Mouse (Mus musculus) gastrocnemius, adult 18-20 months (tissue): Measurements from ENCODE around the gene Cyp21a1. TPM values are rescaled to one million over a fixed set of nuclear protein-coding genes. Genes with fewer than 3 reads are reported as not detected.
"Not testable (repeated sequence)": the region's sequence is repeated elsewhere in the genome, so short reads cannot be mapped to it uniquely, and the experiment has no call there.

ENCODE experiments used
- DNase-seq: peaks from one replicate; pipeline ENCODE4 v3.0.0; 2021; ENCODE audit warnings: low spot score
- microRNA-seq: library from miRNA; unstranded; fragments of <30 nt; microRNA quantifications from one replicate; pipeline ENCODE4 v1.2.0, GENCODE M21; 2021
- total RNA-seq, 2 experiments: library from RNA; stranded (reverse); gene quantifications; 2 replicates each; pipeline ENCODE4 v1.2.3; 2021

Cyp21a1 gene
- total RNA-seq, 2 experiments from 2014 or later, result 0.21 TPM; not detected in 1

DNA sequence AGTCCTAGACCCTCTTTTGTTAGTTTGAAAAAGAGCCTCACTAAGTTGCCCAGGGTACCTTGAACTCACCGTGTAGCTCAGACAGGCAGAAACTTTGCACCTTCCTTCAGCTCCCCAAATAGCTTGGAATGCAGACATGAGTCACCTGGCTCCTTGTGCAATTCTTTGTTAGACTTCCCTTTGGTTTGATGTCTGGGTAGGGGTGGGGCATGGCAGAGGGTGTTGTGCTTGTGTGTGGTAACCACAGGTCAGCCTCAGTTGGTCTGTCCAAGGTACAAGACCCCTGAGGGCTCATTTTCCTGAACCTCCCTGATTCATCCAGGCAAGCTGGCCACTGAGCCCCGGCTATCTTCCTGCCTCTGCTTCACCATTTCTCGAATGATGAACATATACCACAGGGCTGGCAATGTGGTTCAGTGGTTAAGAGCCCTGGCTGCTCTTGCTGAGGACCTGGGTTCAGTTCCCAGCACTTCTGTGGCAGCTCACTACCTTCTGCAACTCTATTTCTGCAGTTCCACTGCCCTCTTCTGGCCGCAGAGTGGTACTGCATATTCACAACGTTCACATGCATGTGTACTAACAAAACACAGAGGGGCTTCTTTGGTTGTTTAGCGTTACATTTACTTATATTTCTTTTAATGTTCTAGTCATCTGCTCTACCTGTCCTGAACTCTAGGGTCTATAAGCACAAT is 656 bp upstream of the Cyp21a1 start:
- DNase-seq, result no peak

DNA sequence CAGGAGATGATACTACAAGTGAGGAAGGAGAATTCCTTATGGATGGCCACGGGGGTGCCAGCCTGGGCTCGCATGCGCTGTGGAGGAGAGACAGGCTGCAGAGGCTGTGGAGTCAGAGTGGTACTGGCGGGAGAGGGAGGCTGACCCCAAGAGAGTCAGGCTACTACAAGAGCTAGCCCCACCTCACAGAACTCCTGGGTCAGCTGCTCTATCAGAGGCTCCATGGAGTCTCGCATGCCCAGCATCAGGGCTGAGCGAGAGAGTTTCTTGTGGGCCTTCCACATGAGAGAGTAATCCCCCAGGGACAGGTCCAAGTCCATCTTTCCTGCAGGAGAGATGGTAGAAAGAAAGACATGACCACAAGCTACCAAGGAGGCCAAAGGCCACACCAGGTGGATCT is 994 bp downstream of the Cyp21a1 start:
- not testable (repeated sequence) for DNase-seq

DNA sequence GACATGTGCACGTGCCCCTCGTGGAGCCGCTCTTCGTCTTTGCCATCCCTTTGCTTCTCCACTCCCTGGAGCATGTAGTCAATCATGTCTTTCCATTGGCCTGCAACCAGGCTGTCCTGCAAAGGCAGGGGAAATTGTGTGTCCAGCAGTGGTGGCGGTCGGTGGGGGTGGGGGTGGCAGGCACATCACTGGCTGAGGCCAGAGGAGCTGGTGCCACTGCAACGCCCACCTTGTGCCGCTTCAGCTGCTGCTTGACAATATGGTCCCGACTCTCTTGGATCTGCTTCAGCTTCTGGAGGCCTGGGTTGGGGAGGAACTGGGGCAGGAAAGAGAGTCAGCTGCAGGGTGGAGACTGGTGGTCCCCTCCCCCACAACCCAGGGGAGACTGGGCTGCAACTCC is 1.6 kb downstream of the Cyp21a1 start:
- DNase-seq, result not testable (repeated sequence)

GRCm38 (mm10) chr17:34800781-34801305 is 3.5 kb downstream of the Cyp21a1 start:
- not testable (repeated sequence) for DNase-seq

- DNase-seq, result no peak
These were observed 4.8 kb downstream of the Cyp21a1 start for GRCm38 (mm10) chr17:34799531-34799925.

DNA sequence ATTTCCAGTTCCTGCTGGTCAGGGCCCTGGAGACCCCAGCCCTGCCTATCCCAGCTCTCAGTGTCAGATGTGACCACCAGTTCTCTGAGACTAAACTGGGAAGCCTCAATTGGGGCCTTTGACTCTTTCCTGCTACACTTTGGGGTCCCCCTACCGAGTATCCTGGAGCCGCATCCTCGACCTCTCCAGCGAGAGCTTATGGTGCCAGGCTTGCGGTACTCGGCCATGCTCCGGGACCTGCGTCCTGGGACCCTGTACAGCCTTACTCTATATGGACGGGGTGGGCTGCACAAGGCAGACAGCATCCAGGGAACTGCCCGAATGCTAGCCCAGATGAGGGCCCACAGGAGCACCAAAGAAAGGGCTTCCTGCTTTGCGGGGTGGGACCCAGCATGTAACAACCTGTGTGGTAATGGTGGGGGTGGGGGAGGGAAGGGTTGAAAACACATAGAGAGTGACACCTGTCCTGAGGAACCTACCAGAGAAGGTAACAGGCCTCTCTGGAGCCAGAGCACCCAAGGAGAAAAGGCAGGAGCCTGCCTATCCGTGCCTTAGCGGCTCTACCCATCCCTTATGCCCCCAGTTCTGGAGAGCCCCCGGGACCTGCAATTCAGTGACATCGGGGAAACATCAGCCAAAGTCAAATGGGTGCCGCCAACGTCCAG is 5.4 kb downstream of the Cyp21a1 start:
- no peak for DNase-seq

DNA sequence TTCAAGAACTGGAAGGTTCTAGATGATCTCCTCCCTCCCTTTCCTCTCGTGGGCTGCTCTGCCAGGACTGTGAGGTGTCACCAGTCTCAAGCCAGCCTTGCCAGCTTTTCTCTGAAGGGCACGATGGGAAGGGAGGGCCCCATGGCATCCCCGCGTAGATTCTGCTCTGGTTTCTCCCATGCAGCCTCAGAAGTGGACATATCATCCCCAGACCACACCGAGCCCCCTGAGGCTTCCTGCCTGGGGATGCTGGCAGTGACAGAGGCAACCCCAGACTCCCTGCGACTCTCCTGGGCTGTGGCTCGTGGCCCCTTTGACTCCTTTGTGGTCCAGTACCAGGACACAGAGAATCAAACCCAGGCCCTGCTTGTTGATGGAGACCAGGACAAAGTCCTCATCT is 6.3 kb downstream of the Cyp21a1 start:
- DNase-seq, result not testable (repeated sequence)

- not testable (repeated sequence) for DNase-seq
These were observed 7.0 kb downstream of the Cyp21a1 start for GRCm38 (mm10) chr17:34797211-34797995.

DNA sequence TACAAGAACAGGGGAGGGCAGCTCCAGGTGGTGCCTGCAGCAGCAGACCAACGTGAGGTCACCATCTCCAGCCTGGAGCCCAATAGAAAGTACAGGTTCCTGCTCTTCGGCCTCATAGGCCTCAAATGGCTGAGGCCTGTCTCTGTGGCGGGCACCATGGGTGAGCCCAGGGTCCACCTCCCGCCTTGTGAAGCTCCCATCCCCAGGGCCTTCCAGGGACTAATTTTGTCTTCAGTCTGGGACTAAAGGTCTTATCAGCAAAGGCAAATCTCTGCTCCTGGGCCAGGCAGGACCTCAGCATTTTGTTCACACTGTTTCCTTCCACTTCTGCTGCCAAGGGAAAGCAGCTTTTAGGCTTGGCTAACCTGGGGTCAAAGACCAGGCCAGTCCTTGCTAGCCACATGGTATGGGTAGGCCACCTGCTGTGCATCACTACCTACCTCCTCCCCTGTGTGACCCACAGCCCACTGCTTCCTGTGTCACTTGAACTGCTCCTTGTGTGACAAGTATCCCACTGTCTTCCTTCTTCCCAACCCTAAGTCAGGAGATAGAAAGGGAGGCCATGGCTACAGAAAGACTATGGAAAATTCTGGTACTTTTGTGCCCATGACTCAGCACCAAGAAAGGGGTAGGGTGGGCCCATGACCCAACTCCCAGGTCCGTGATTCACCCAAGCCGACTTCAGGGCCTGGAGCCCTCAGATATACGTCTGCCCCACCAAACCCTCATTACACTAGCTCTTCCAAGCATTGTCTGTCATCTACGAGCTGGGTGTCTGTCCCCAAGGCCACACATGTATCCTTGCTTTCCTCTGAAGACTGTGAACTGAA is 7.8 kb downstream of the Cyp21a1 start:
- no peak for DNase-seq

DNA sequence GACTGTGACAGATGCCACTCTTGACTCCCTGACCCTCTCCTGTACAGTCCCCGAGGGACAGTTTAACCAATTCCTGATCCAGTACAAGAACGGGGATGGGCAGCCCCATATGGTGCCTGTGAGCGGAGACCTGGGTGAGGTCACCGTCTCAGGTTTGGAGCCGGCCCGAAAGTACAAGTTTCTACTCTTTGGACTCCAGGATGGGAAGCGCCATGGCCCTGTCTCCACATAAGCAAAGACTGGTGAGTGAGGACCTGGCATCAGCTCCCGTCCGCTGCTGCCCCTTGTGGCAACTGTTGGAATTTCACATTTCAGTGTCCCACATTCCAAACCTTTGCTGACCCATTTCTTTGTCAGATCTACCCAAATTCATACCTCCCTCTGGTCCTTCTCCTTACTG is 8.7 kb downstream of the Cyp21a1 start:
- peak; percentile 26 for DNase-seq

DNA sequence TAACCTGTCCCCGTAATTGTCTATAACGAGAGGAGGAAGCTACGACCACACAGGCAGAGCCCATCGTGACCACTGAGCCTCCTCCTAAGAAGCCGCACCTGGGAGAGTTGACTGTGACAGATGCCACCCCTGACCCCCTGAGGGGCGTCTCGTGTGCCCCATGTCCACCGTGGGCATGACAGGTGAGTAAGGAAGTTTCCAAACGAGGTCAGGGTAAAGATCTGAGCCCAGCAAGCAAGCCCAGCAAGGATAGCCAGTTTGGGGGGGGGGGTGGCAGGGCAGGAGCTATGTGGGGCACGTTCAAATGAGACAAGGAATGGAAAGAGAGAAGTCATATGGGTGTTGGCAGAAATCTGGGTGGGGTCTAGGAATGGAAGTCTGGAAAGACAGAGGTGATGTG is 9.3 kb downstream of the Cyp21a1 start:
- no peak for DNase-seq

GRCm38 (mm10) chr17:34777680-34778325 is 26.6 kb downstream of the Cyp21a1 start:
- no peak for DNase-seq

DNA sequence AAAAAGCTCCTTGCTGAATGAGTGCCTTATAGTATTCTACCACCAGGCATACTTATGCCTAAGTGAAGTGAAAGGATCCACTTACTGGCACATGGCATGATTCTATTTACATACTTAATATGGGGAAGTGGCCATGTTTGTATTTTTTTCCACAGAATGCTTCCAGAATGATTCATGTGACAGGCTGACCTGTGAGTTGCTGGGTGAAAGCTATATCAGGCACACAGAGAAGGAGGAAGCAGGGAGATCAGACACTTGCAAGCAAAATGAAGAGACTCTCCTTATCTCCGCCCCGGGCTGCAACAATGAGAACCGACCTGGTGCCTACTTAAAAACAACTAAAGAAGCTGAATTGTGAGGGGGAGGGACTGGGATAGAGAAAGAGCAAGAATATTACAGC is 42.9 kb downstream of the Cyp21a1 start:
- DNase-seq, result no peak

Small RNAs within 50 kb of the gene (microRNA-seq; reads per million reads assigned to microRNA genes)
- not detected for gene Gm27471
- gene Mir6970, result not detected
- gene Mir6971, result 2.4 reads per million

Other genes with a start within 250 kb of the Cyp21a1 start
- 1 to 10 TPM; 8.0 to 8.9 TPM for gene Notch4, start 240.3 kb downstream of the Cyp21a1 start, total RNA-seq
- 1 to 10 TPM; 1.2 to 1.5 TPM for gene Gpsm3, start 214.8 kb downstream of the Cyp21a1 start, total RNA-seq
- gene Pbx2, start 213.3 kb downstream of the Cyp21a1 start, total RNA-seq, result 10 to 100 TPM; 12.0 to 12.2 TPM
- gene Ager, start 206.7 kb downstream of the Cyp21a1 start, total RNA-seq, result not detected
- 10 to 100 TPM; 22.0 to 22.1 TPM for gene Rnf5, start 200.9 kb downstream of the Cyp21a1 start, total RNA-seq
- gene Agpat1, start 200.3 kb downstream of the Cyp21a1 start, total RNA-seq, result 10 to 100 TPM; 81.6 to 87.7 TPM
- 1 to 10 TPM; 1.6 to 3.3 TPM for gene Egfl8, start 188.6 kb downstream of the Cyp21a1 start, total RNA-seq
- 10 to 100 TPM; 36.0 to 38.3 TPM for gene Ppt2, start 176.1 kb downstream of the Cyp21a1 start, total RNA-seq
- gene Prrt1, start 175.0 kb downstream of the Cyp21a1 start, total RNA-seq, result under 1 TPM; 0.30 to 0.38 TPM
- gene Fkbpl, start 159.8 kb downstream of the Cyp21a1 start, total RNA-seq, result 1 to 10 TPM; 5.7 to 6.0 TPM
- 1 to 10 TPM; 5.9 to 7.9 TPM for gene Atf6b, start 157.4 kb downstream of the Cyp21a1 start, total RNA-seq
- 10 to 100 TPM; 28.3 to 32.8 TPM for gene Tnxb, start 134.0 kb downstream of the Cyp21a1 start, total RNA-seq
- 10 to 100 TPM in 1 of 2 experiments, 1 to 10 TPM in 1; 4.3 to 11.7 TPM for gene C4b, start 60.7 kb downstream of the Cyp21a1 start, total RNA-seq
- gene Stk19, start 32.4 kb upstream of the Cyp21a1 start, total RNA-seq, result 1 to 10 TPM; 6.6 to 7.6 TPM
- gene Dxo, start 32.5 kb upstream of the Cyp21a1 start, total RNA-seq, result 1 to 10 TPM; 8.3 to 8.8 TPM
- gene Skiv2l, start 45.6 kb upstream of the Cyp21a1 start, total RNA-seq, result 10 to 100 TPM; 20.8 to 21.3 TPM
- gene Nelfe, start 45.8 kb upstream of the Cyp21a1 start, total RNA-seq, result 10 to 100 TPM in 1 of 2 experiments, 1 to 10 TPM in 1; 9.0 to 12.0 TPM
- 1 to 10 TPM; 2.9 to 6.9 TPM for gene Cfb, start 58.0 kb upstream of the Cyp21a1 start, total RNA-seq
- gene Zbtb12, start 74.9 kb upstream of the Cyp21a1 start, total RNA-seq, result 1 to 10 TPM; 5.9 to 6.9 TPM
- gene Gm20547, start 77.5 kb upstream of the Cyp21a1 start, total RNA-seq, result not detected
- gene C2, start 93.7 kb upstream of the Cyp21a1 start, total RNA-seq, result 1 to 10 TPM; 1.5 to 1.6 TPM
- 10 to 100 TPM; 26.7 to 29.5 TPM for gene Ehmt2, start 93.9 kb upstream of the Cyp21a1 start, total RNA-seq
- not detected for gene Slc44a4, start 109.9 kb upstream of the Cyp21a1 start, total RNA-seq
- gene Neu1, start 126.7 kb upstream of the Cyp21a1 start, total RNA-seq, result 10 to 100 TPM in 1 of 2 experiments, 1 to 10 TPM in 1; 9.1 to 10.2 TPM
- 10 to 100 TPM; 11.4 to 94.8 TPM for gene Hspa1b, start 154.7 kb upstream of the Cyp21a1 start, total RNA-seq
- not detected for gene Gm20481, start 165.4 kb upstream of the Cyp21a1 start, total RNA-seq
- 10 to 100 TPM; 16.6 to 99.8 TPM for gene Hspa1a, start 167.6 kb upstream of the Cyp21a1 start, total RNA-seq
- gene Hspa1l, start 168.1 kb upstream of the Cyp21a1 start, total RNA-seq, result 10 to 100 TPM; 31.8 to 33.6 TPM
- gene Lsm2, start 177.3 kb upstream of the Cyp21a1 start, total RNA-seq, result 10 to 100 TPM; 14.0 to 17.1 TPM
- gene Vars, start 196.4 kb upstream of the Cyp21a1 start, total RNA-seq, result 10 to 100 TPM; 38.2 TPM
- gene Vwa7, start 212.0 kb upstream of the Cyp21a1 start, total RNA-seq, result 10 to 100 TPM; 13.2 to 16.8 TPM
- gene Sapcd1, start 223.5 kb upstream of the Cyp21a1 start, total RNA-seq, result not detected
- under 1 TPM in 1 of 2 experiments, not detected in 1; 0.28 TPM for gene Msh5, start 242.2 kb upstream of the Cyp21a1 start, total RNA-seq
- gene Clic1, start 245.4 kb upstream of the Cyp21a1 start, total RNA-seq, result 10 to 100 TPM in 1 of 2 experiments, 1 to 10 TPM in 1; 7.5 to 11.6 TPM